Mouse (Mus musculus) megakaryocyte, adult 5-6 weeks (primary cell): ENCODE measurements around the gene Aqp7. TPM values are rescaled to one million over a fixed set of nuclear protein-coding genes. Genes with fewer than 3 reads are reported as not detected.

ENCODE experiments used
- ATAC-seq: 2 replicates; pipeline ENCODE4 v1.8.0; 2016; ENCODE audit warnings: mild to moderate bottlenecking, inconsistent platforms; ENCODE audit not compliant: poor library complexity, severe bottlenecking
- total RNA-seq, 2 experiments: library from RNA; stranded (forward) in 1 of 2; stranded (reverse) in 1 of 2; fragments of 153-499, 151-499 nt in 1 of 2; fragments of 221-1000, 200-1000 nt in 1 of 2; gene quantifications; 2 replicates each; pipeline versions ENCODE4 v1.2.3 to v1.2.4; 2015 to 2017

Gene Aqp7
- total RNA-seq, 2 experiments from 2014 or later: not detected

GRCm38 (mm10) chr4:41015798-41016197, 32.1 kb downstream of the Aqp7 start:
- no peak for ATAC-seq

- ATAC-seq: no peak
Observed at GRCm38 (mm10) chr4:41013351-41013750, 34.6 kb downstream of the Aqp7 start.

GRCm38 (mm10) chr4:41000842-41001639, 46.9 kb downstream of the Aqp7 start:
- no peak for ATAC-seq

DNA sequence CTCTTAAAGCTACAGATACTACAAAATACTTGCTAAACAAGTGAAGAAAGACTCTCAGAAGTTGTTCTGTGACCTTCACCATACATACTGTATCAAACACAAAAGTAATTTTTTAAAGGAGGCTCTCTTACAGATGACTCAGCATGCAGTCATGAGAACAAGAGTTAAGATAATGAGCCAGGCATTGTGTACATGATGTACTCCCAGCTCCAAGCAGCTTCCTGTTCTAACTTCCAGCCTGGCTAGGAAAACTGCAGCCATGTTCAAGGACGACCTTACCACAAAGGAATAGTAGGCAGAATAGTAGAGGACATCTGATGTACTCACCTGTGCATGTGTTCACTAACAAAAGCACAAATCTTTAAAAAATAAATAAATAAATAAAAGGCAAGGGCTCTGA, 47.7 kb downstream of the Aqp7 start:
- ATAC-seq: no peak

DNA sequence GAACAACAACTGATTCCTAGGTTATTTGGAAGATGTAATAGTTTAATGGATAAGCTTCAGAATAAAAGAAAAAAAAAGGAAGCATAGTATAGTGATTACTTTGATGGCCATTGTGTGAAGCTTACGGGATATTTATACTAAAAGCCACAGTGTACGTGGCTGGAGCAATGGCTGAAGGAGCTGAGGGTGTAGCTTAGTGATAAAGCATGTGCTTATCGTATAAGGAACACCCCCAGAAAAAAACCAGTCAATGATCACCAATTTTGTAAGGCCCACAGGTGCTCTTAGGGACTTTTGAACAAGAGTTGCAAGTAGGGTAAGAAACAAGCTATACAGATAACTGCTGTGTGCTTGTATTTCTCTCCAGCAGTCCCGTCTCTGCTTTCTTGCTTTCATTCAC, 50.0 kb downstream of the Aqp7 start:
- ATAC-seq: no peak

GRCm38 (mm10) chr4:40996302-40996701, 51.6 kb downstream of the Aqp7 start:
- ATAC-seq: no peak

GRCm38 (mm10) chr4:40989633-40990032, 58.3 kb downstream of the Aqp7 start:
- no peak for ATAC-seq

- ATAC-seq: no peak
Observed at GRCm38 (mm10) chr4:40983686-40984085, 64.3 kb downstream of the Aqp7 start.

Other genes starting within 250 kb of the Aqp7 start
- 75.4 and 79.4 TPM in 2 replicates for gene B4galt1, start 194.1 kb downstream of the Aqp7 start, total RNA-seq (2015)
- gene B4galt1, start 194.1 kb downstream of the Aqp7 start, total RNA-seq (2017): 46.4 and 57.4 TPM in 2 replicates
- not detected in 2 replicates for gene Spink4, start 128.1 kb downstream of the Aqp7 start, total RNA-seq (2015)
- gene Spink4, start 128.1 kb downstream of the Aqp7 start, total RNA-seq (2017): not detected in 2 replicates
- 98.7 and 125 TPM in 2 replicates for gene Bag1, start 99.8 kb downstream of the Aqp7 start, total RNA-seq (2015)
- gene Bag1, start 99.8 kb downstream of the Aqp7 start, total RNA-seq (2017): 276 and 281 TPM in 2 replicates
- 94.5 and 109 TPM in 2 replicates for gene Chmp5, start 99.7 kb downstream of the Aqp7 start, total RNA-seq (2015)
- gene Chmp5, start 99.7 kb downstream of the Aqp7 start, total RNA-seq (2017): 150 and 185 TPM in 2 replicates
- gene Nfx1, start 77.2 kb downstream of the Aqp7 start, total RNA-seq (2015): 26.8 and 29.5 TPM in 2 replicates
- 41.1 and 46.8 TPM in 2 replicates for gene Nfx1, start 77.2 kb downstream of the Aqp7 start, total RNA-seq (2017)
- gene Aqp3, start 50.0 kb upstream of the Aqp7 start, total RNA-seq (2015): not detected in 2 replicates
- 0.07 and 0.45 TPM in 2 replicates for gene Aqp3, start 50.0 kb upstream of the Aqp7 start, total RNA-seq (2017)
- gene Nol6, start 76.3 kb upstream of the Aqp7 start, total RNA-seq (2015): 9.2 and 10.0 TPM in 2 replicates
- gene Nol6, start 76.3 kb upstream of the Aqp7 start, total RNA-seq (2017): 8.2 and 13.4 TPM in 2 replicates
- gene Ube2r2, start 87.6 kb upstream of the Aqp7 start, total RNA-seq (2015): 145 and 156 TPM in 2 replicates
- 34.4 and 41.3 TPM in 2 replicates for gene Ube2r2, start 87.6 kb upstream of the Aqp7 start, total RNA-seq (2017)
- 26.1 and 35.6 TPM in 2 replicates for gene Ubap2, start 227.0 kb upstream of the Aqp7 start, total RNA-seq (2015)
- gene Ubap2, start 227.0 kb upstream of the Aqp7 start, total RNA-seq (2017): 11.3 and 12.3 TPM in 2 replicates